Comparison of ENCODE assay signal across 7 mouse cellular contexts in the genomic region with DNA sequence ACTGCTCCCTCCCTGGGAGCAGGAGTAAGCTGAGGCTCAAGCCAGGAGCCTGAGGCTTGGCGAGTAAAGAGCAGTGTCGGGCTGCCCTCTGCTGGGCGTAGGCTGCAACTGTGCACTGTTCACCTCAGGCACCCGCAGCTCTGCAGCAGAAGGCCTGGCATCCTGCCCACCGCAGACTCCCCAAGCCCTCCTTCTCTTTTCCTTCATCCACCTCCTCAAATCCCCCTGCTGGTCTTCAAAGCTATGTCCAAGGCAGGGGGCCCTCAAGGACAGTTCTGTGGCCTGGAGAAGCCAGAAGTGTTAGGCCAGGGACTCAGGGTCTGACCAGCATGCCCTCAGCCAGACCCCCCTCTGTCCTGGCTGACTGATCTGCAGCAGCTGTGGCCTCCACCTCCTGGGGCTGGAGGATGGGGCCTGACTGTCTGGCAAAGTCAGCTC. TPM values are rescaled to one million over a fixed set of nuclear protein-coding genes. Genes with fewer than 3 reads are reported as not detected.
DNase-seq lines count a peak whose midpoint lies in the region; ATAC-seq and TF ChIP-seq lines count a peak whose summit lies in the region.

No protein-coding gene starts in this region.

- H3K9me3 ChIP-seq in embryonic facial prominence, embryonic 10.5 days = no peaks in the 10 kb centered on the region
- H3K9me3 ChIP-seq in intestine, postnatal 0 days (ENCODE audit: control insufficient read depth) = no peaks in the 10 kb centered on the region
- H3K9me3 ChIP-seq in limb, embryonic 10.5 days (replicated peaks) = no peaks in the 10 kb centered on the region
- H3K9me3 ChIP-seq in midbrain, embryonic 14.5 days (ENCODE audit: control insufficient read depth, low read length) = no peaks in the 10 kb centered on the region

- WGBS in embryonic facial prominence, embryonic 10.5 days = 2% methylated on average over 5 of the region's 5 CpGs
- WGBS in intestine, postnatal 0 days = 6% methylated on average over 5 of the region's 5 CpGs
- 0% methylated on average over 5 of the region's 5 CpGs for WGBS in limb, embryonic 10.5 days
- 3% methylated on average over 5 of the region's 5 CpGs for WGBS in midbrain, embryonic 14.5 days

- peak overlapping the region; percentile 55; the same call in 1 of the 2 replicates for H3K27ac ChIP-seq in embryonic facial prominence, embryonic 10.5 days (replicated peaks)
- no peak overlapping the region; the same call in 1 of the 2 replicates for H3K27ac ChIP-seq in intestine, postnatal 0 days (ENCODE audit: low read depth, low read length)
- peak overlapping the region; percentile 26; the same call in 1 of the 2 replicates for H3K27ac ChIP-seq in limb, embryonic 10.5 days
- H3K27ac ChIP-seq in midbrain, embryonic 14.5 days (replicated peaks; ENCODE audit: low read depth, low read length) = peak overlapping the region; percentile 14; the same call in 1 of the 2 replicates

- H3K9ac ChIP-seq in intestine, postnatal 0 days (ENCODE audit: low read depth, low read length) = no peak overlapping the region
- H3K9ac ChIP-seq in midbrain, embryonic 14.5 days (replicated peaks; ENCODE audit: low read length) = 0 out of 2 replicates have a peak overlapping the region, but pooled peaks have one; percentile 14

- ATAC-seq in granulocyte monocyte progenitor cell, adult 5-6 weeks (replicated peaks; ENCODE audit: poor library complexity, severe bottlenecking) = peak; percentile 87
- ATAC-seq in intestine, postnatal 0 days = peak; percentile 64
- peak; percentile 82 for ATAC-seq in midbrain, embryonic 14.5 days (ENCODE audit: low FRiP score, low TSS enrichment)

- peaks cover 47% of the 10 kb centered on the region for H3K4me1 ChIP-seq in embryonic facial prominence, embryonic 10.5 days
- no peaks in the 10 kb centered on the region for H3K4me1 ChIP-seq in intestine, postnatal 0 days (replicated peaks; ENCODE audit: control insufficient read depth, insufficient read depth, low read length)
- H3K4me1 ChIP-seq in limb, embryonic 10.5 days = peaks cover 41% of the 10 kb centered on the region
- H3K4me1 ChIP-seq in midbrain, embryonic 14.5 days (ENCODE audit: control insufficient read depth, insufficient read depth, low read length) = peaks cover 15% of the 10 kb centered on the region

- peaks cover 12% of the 10 kb centered on the region for H3K27me3 ChIP-seq in embryonic facial prominence, embryonic 10.5 days (replicated peaks; ENCODE audit: low read depth, poor library complexity, severe bottlenecking)
- no peaks in the 10 kb centered on the region for H3K27me3 ChIP-seq in intestine, postnatal 0 days (replicated peaks; ENCODE audit: control insufficient read depth, insufficient read depth, low read length)
- peaks cover 22% of the 10 kb centered on the region for H3K27me3 ChIP-seq in limb, embryonic 10.5 days (ENCODE audit: low read depth, poor library complexity, severe bottlenecking)
- no peaks in the 10 kb centered on the region for H3K27me3 ChIP-seq in midbrain, embryonic 14.5 days (ENCODE audit: control insufficient read depth, insufficient read depth, low read length)

- H3K36me3 ChIP-seq in embryonic facial prominence, embryonic 10.5 days (replicated peaks) = peaks cover 77% of the 10 kb centered on the region
- H3K36me3 ChIP-seq in intestine, postnatal 0 days (ENCODE audit: control insufficient read depth, insufficient read depth) = peaks cover 74% of the 10 kb centered on the region
- H3K36me3 ChIP-seq in limb, embryonic 10.5 days = peaks cover 53% of the 10 kb centered on the region
- peaks cover 62% of the 10 kb centered on the region for H3K36me3 ChIP-seq in midbrain, embryonic 14.5 days (ENCODE audit: control insufficient read depth, insufficient read depth, low read length)

- DNase-seq in adrenal gland, postnatal 10 days = peak; percentile 87
- peak; percentile 85 for DNase-seq in embryonic facial prominence, embryonic 10.5 days (ENCODE audit: low spot score)
- DNase-seq in limb, embryonic 10.5 days (ENCODE audit: low spot score) = peak; percentile 89
- peak; percentile 94 for DNase-seq in midbrain, embryonic 14.5 days
- DNase-seq in spleen, adult 12 weeks (ENCODE audit: low spot score) = peak; percentile 50

- TF ChIP-seq CTCF in intestine, postnatal 0 days (IDR thresholded peaks at IDR 0.05; ENCODE audit: low read depth) = peak; percentile 97

- 0 out of 2 replicates have a peak overlapping the region, but pooled peaks have one; percentile 4 for H3K4me3 ChIP-seq in embryonic facial prominence, embryonic 10.5 days
- H3K4me3 ChIP-seq in intestine, postnatal 0 days (ENCODE audit: low read depth, low read length) = no peak overlapping the region
- H3K4me3 ChIP-seq in limb, embryonic 10.5 days = no peak overlapping the region
- H3K4me3 ChIP-seq in midbrain, embryonic 14.5 days (replicated peaks; ENCODE audit: low read depth, low read length) = no peak overlapping the region

- no peak overlapping the region for H3K4me2 ChIP-seq in intestine, postnatal 0 days (replicated peaks; ENCODE audit: low read depth)
- H3K4me2 ChIP-seq in midbrain, embryonic 14.5 days (ENCODE audit: low read length) = no peak overlapping the region

RNA-seq across cellular contexts. Expression of a gene that starts 20.2 kb away (rescaled TPM):
- total RNA-seq in adrenal gland, postnatal 10 days (2021) = 10 to 100 TPM; 49.5 to 54.8 TPM
- polyA plus RNA-seq in embryonic facial prominence, embryonic 10.5 days (2016; fragmentation: Nextera tagmentation; extraction: Ambion mirVana) = 81.4 and 86.7 TPM in 2 replicates
- 52.0 and 54.1 TPM in 2 replicates for total RNA-seq in granulocyte monocyte progenitor cell, adult 5-6 weeks (2014; fragmentation: Nextera tagmentation)
- 16.0 and 20.0 TPM in 2 replicates for total RNA-seq in granulocyte monocyte progenitor cell, adult 5-6 weeks (2017)
- polyA plus RNA-seq in intestine, postnatal 0 days (2015; fragmentation: Nextera tagmentation; extraction: Ambion mirVana) = 52.1 and 52.8 TPM in 2 replicates
- 93.7 and 98.5 TPM in 2 replicates for polyA plus RNA-seq in limb, embryonic 10.5 days (2016; fragmentation: Nextera tagmentation; extraction: Ambion mirVana)
- polyA plus RNA-seq in midbrain, embryonic 14.5 days (2014; fragmentation: Nextera tagmentation; extraction: Ambion mirVana) = 115 and 121 TPM in 2 replicates

RNA-seq across cellular contexts. Expression of a gene that starts 34.9 kb away (rescaled TPM):
- 1 to 10 TPM; 5.2 to 6.3 TPM for total RNA-seq in adrenal gland, postnatal 10 days (2021)
- 1.3 and 1.6 TPM in 2 replicates for polyA plus RNA-seq in embryonic facial prominence, embryonic 10.5 days (2016; fragmentation: Nextera tagmentation; extraction: Ambion mirVana)
- 1.8 and 6.1 TPM in 2 replicates for total RNA-seq in granulocyte monocyte progenitor cell, adult 5-6 weeks (2014; fragmentation: Nextera tagmentation)
- total RNA-seq in granulocyte monocyte progenitor cell, adult 5-6 weeks (2017) = 2.2 and 2.6 TPM in 2 replicates
- polyA plus RNA-seq in intestine, postnatal 0 days (2015; fragmentation: Nextera tagmentation; extraction: Ambion mirVana) = 1.6 and 1.8 TPM in 2 replicates
- polyA plus RNA-seq in limb, embryonic 10.5 days (2016; fragmentation: Nextera tagmentation; extraction: Ambion mirVana) = 2.0 and 2.5 TPM in 2 replicates
- polyA plus RNA-seq in midbrain, embryonic 14.5 days (2014; fragmentation: Nextera tagmentation; extraction: Ambion mirVana) = 0.25 and 0.31 TPM in 2 replicates

RNA-seq across cellular contexts. Expression of a gene that starts 55.5 kb away (rescaled TPM):
- 10 to 100 TPM; 46.3 to 50.1 TPM for total RNA-seq in adrenal gland, postnatal 10 days (2021)
- polyA plus RNA-seq in embryonic facial prominence, embryonic 10.5 days (2016; fragmentation: Nextera tagmentation; extraction: Ambion mirVana) = 17.2 and 17.7 TPM in 2 replicates
- total RNA-seq in granulocyte monocyte progenitor cell, adult 5-6 weeks (2014; fragmentation: Nextera tagmentation) = 10.2 and 10.7 TPM in 2 replicates
- total RNA-seq in granulocyte monocyte progenitor cell, adult 5-6 weeks (2017) = 7.2 and 9.1 TPM in 2 replicates
- 7.2 and 8.2 TPM in 2 replicates for polyA plus RNA-seq in intestine, postnatal 0 days (2015; fragmentation: Nextera tagmentation; extraction: Ambion mirVana)
- 14.3 and 15.5 TPM in 2 replicates for polyA plus RNA-seq in limb, embryonic 10.5 days (2016; fragmentation: Nextera tagmentation; extraction: Ambion mirVana)
- 21.3 and 24.9 TPM in 2 replicates for polyA plus RNA-seq in midbrain, embryonic 14.5 days (2014; fragmentation: Nextera tagmentation; extraction: Ambion mirVana)

RNA-seq across cellular contexts. Expression of a gene that starts 57.2 kb away (rescaled TPM):
- total RNA-seq in adrenal gland, postnatal 10 days (2021) = 10 to 100 TPM; 17.2 to 36.7 TPM
- 1.7 and 1.8 TPM in 2 replicates for polyA plus RNA-seq in embryonic facial prominence, embryonic 10.5 days (2016; fragmentation: Nextera tagmentation; extraction: Ambion mirVana)
- 0.19 and 2.0 TPM in 2 replicates for total RNA-seq in granulocyte monocyte progenitor cell, adult 5-6 weeks (2014; fragmentation: Nextera tagmentation)
- total RNA-seq in granulocyte monocyte progenitor cell, adult 5-6 weeks (2017) = 3.7 and 4.1 TPM in 2 replicates
- polyA plus RNA-seq in intestine, postnatal 0 days (2015; fragmentation: Nextera tagmentation; extraction: Ambion mirVana) = 1.8 TPM in 2 replicates
- 0.84 and 1.7 TPM in 2 replicates for polyA plus RNA-seq in limb, embryonic 10.5 days (2016; fragmentation: Nextera tagmentation; extraction: Ambion mirVana)
- polyA plus RNA-seq in midbrain, embryonic 14.5 days (2014; fragmentation: Nextera tagmentation; extraction: Ambion mirVana) = 0.92 and 1.9 TPM in 2 replicates
